ENCODE assay signal across 7 mouse cellular contexts in the genomic region with DNA sequence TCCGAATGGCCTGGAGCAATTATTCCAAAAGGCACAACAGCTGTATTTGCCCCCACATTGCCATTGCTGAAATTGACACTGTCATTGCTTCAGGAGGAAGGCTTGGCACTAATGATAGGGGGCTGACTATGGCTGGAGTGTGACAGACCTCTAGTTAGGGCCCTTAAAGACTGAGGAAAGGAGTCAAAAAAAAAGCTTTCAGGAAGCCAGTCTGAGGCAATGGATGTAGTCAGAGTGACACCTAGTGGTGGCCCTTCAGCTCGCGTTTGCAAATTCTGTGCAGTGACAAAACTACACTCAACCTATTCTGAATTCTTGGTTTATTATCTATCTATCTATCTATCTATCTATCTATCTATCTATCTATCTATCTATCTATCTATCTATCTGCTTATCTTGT. TPM values are rescaled to one million over a fixed set of nuclear protein-coding genes. Genes with fewer than 3 reads are reported as not detected.
A peak's percentile ranks its signal among the peaks of the same experiment; 100 is the strongest.
DNase-seq lines count a peak whose midpoint lies in the region; ATAC-seq and TF ChIP-seq lines count a peak whose summit lies in the region.

No protein-coding gene starts in this region.

- H3K9ac ChIP-seq in intestine, postnatal 0 days (ENCODE audit: low read depth, low read length): no peak overlapping the region
- no peak overlapping the region for H3K9ac ChIP-seq in intestine, embryonic 16.5 days (ENCODE audit: low read depth, low read length)
- no peak overlapping the region for H3K9ac ChIP-seq in forebrain, postnatal 0 days
- H3K9ac ChIP-seq in limb, embryonic 14.5 days (ENCODE audit: low read depth, low read length, severe bottlenecking): no peak overlapping the region

- H3K27ac ChIP-seq in intestine, postnatal 0 days (ENCODE audit: low read depth, low read length): no peak overlapping the region
- H3K27ac ChIP-seq in intestine, embryonic 16.5 days (ENCODE audit: low read length): no peak overlapping the region
- H3K27ac ChIP-seq in forebrain, postnatal 0 days (ENCODE audit: low read depth, low read length): no peak overlapping the region
- H3K27ac ChIP-seq in limb, embryonic 14.5 days (replicated peaks; ENCODE audit: low read depth, low read length): no peak overlapping the region

- no peak for ATAC-seq in intestine, postnatal 0 days
- ATAC-seq in intestine, embryonic 16.5 days: no peak
- peak; percentile 25 for ATAC-seq in forebrain, postnatal 0 days
- ATAC-seq in limb, embryonic 14.5 days (ENCODE audit: low FRiP score, low read depth): no peak

- no peaks in the 10 kb centered on the region for H3K4me1 ChIP-seq in intestine, postnatal 0 days (replicated peaks; ENCODE audit: control insufficient read depth, insufficient read depth, low read length)
- H3K4me1 ChIP-seq in intestine, embryonic 16.5 days (ENCODE audit: control insufficient read depth, insufficient read depth, low read length): no peaks in the 10 kb centered on the region
- peaks cover 21% of the 10 kb centered on the region for H3K4me1 ChIP-seq in E14TG2a.4 (replicated peaks; ENCODE audit: low read depth, low read length)
- no peaks in the 10 kb centered on the region for H3K4me1 ChIP-seq in forebrain, postnatal 0 days (ENCODE audit: insufficient read depth)
- no peaks in the 10 kb centered on the region for H3K4me1 ChIP-seq in limb, embryonic 14.5 days (ENCODE audit: control insufficient read depth, insufficient read depth, low read length)

- no peak overlapping the region for H3K4me3 ChIP-seq in intestine, postnatal 0 days (ENCODE audit: low read depth, low read length)
- no peak overlapping the region for H3K4me3 ChIP-seq in intestine, embryonic 16.5 days (ENCODE audit: low read length)
- no peak overlapping the region for H3K4me3 ChIP-seq in E14TG2a.4 (replicated peaks; ENCODE audit: low read length)
- H3K4me3 ChIP-seq in forebrain, postnatal 0 days (ENCODE audit: low read depth, low read length): no peak overlapping the region
- no peak overlapping the region for H3K4me3 ChIP-seq in limb, embryonic 14.5 days (replicated peaks; ENCODE audit: low read length)

- H3K27me3 ChIP-seq in intestine, postnatal 0 days (replicated peaks; ENCODE audit: control insufficient read depth, insufficient read depth, low read length): no peaks in the 10 kb centered on the region
- no peaks in the 10 kb centered on the region for H3K27me3 ChIP-seq in intestine, embryonic 16.5 days (replicated peaks; ENCODE audit: control insufficient read depth, insufficient read depth, low read length)
- H3K27me3 ChIP-seq in E14TG2a.4 (ENCODE audit: insufficient read depth, low read length): no peaks in the 10 kb centered on the region
- H3K27me3 ChIP-seq in forebrain, postnatal 0 days (ENCODE audit: insufficient read depth, low read length): no peaks in the 10 kb centered on the region
- no peaks in the 10 kb centered on the region for H3K27me3 ChIP-seq in limb, embryonic 14.5 days (ENCODE audit: control insufficient read depth, insufficient read depth, low read length)

- TF ChIP-seq CTCF in intestine, postnatal 0 days (IDR thresholded peaks at IDR 0.05; ENCODE audit: low read depth): peak; percentile 85
- TF ChIP-seq CTCF in E14TG2a.4 (conservative IDR thresholded peaks at IDR 0.05; ENCODE audit: low read length): peak; percentile 74
- TF ChIP-seq CTCF in forebrain, postnatal 0 days (IDR thresholded peaks at IDR 0.05; ENCODE audit: low read depth): peak; percentile 91

- peak; percentile 67 for DNase-seq in adrenal gland, postnatal 10 days
- peak; percentile 84 for DNase-seq in forebrain, postnatal 0 days
- peak; percentile 68 for DNase-seq in limb, embryonic 14.5 days (ENCODE audit: low spot score)
- DNase-seq in right cerebral cortex, postnatal 4 days: peak; percentile 68

- H3K9me3 ChIP-seq in intestine, postnatal 0 days (ENCODE audit: control insufficient read depth): no peaks in the 10 kb centered on the region
- no peaks in the 10 kb centered on the region for H3K9me3 ChIP-seq in intestine, embryonic 16.5 days (ENCODE audit: control insufficient read depth, low read length)
- peaks cover 8% of the 10 kb centered on the region for H3K9me3 ChIP-seq in E14TG2a.4 (ENCODE audit: low read length)
- no peaks in the 10 kb centered on the region for H3K9me3 ChIP-seq in forebrain, postnatal 0 days (ENCODE audit: low read length)
- H3K9me3 ChIP-seq in limb, embryonic 14.5 days (ENCODE audit: control insufficient read depth, low read length): no peaks in the 10 kb centered on the region

- WGBS in intestine, postnatal 0 days: 35% methylated on average over 3 of the region's 3 CpGs
- 31% methylated on average over 3 of the region's 3 CpGs for WGBS in intestine, embryonic 16.5 days
- 24% methylated on average over 3 of the region's 3 CpGs for WGBS in forebrain, postnatal 0 days
- WGBS in limb, embryonic 14.5 days: 18% methylated on average over 3 of the region's 3 CpGs

- H3K4me2 ChIP-seq in intestine, postnatal 0 days (replicated peaks; ENCODE audit: low read depth): no peak overlapping the region
- H3K4me2 ChIP-seq in intestine, embryonic 16.5 days (ENCODE audit: low read depth, low read length): no peak overlapping the region
- H3K4me2 ChIP-seq in forebrain, postnatal 0 days (ENCODE audit: low read depth): no peak overlapping the region
- H3K4me2 ChIP-seq in limb, embryonic 14.5 days (replicated peaks; ENCODE audit: low read depth, low read length, severe bottlenecking): no peak overlapping the region

- no peak for TF ChIP-seq POLR2A in limb, embryonic 14.5 days (IDR thresholded peaks at IDR 0.05; ENCODE audit: borderline replicate concordance, extremely low read depth, insufficient read depth, insufficient read length)

- no peaks in the 10 kb centered on the region for H3K36me3 ChIP-seq in intestine, postnatal 0 days (ENCODE audit: control insufficient read depth, insufficient read depth)
- H3K36me3 ChIP-seq in intestine, embryonic 16.5 days (ENCODE audit: control insufficient read depth, insufficient read depth, low read length): no peaks in the 10 kb centered on the region
- H3K36me3 ChIP-seq in E14TG2a.4 (ENCODE audit: insufficient read depth, low read length): no peaks in the 10 kb centered on the region
- H3K36me3 ChIP-seq in forebrain, postnatal 0 days (ENCODE audit: insufficient read depth): no peaks in the 10 kb centered on the region
- H3K36me3 ChIP-seq in limb, embryonic 14.5 days (ENCODE audit: control insufficient read depth, insufficient read depth, low read length): no peaks in the 10 kb centered on the region

RNA-seq across cellular contexts. Expression of a gene that starts 7.7 kb away (rescaled TPM):
- polyA plus RNA-seq in intestine, postnatal 0 days (2015; fragmentation: Nextera tagmentation; extraction: Ambion mirVana): 0.96 and 1.1 TPM in 2 replicates
- 1.4 TPM in 2 replicates for polyA plus RNA-seq in intestine, embryonic 16.5 days (2015; fragmentation: Nextera tagmentation; extraction: Ambion mirVana)
- total RNA-seq in adrenal gland, postnatal 10 days (2021): 1 to 10 TPM; 2.0 to 4.5 TPM
- total RNA-seq in forebrain, postnatal 0 days (2014; rRNA removed): 0.10 TPM in 1 of 2 replicates, not detected in the other
- polyA plus RNA-seq in forebrain, postnatal 0 days (2015; fragmentation: Nextera tagmentation; extraction: Ambion mirVana): 0.09 TPM in 1 of 2 replicates, not detected in the other
- polyA plus RNA-seq in limb, embryonic 14.5 days (2012; rRNA removed): 0.06 TPM in 1 of 2 replicates, not detected in the other
- not detected in 2 replicates for polyA plus RNA-seq in limb, embryonic 14.5 days (2014; fragmentation: Nextera tagmentation; extraction: Ambion mirVana)

RNA-seq across cellular contexts. Expression of a gene that starts 12.7 kb away (rescaled TPM):
- 5.5 and 6.4 TPM in 2 replicates for polyA plus RNA-seq in intestine, postnatal 0 days (2015; fragmentation: Nextera tagmentation; extraction: Ambion mirVana)
- polyA plus RNA-seq in intestine, embryonic 16.5 days (2015; fragmentation: Nextera tagmentation; extraction: Ambion mirVana): 17.1 and 19.6 TPM in 2 replicates
- total RNA-seq in adrenal gland, postnatal 10 days (2021): 10 to 100 TPM; 18.1 to 27.1 TPM
- total RNA-seq in forebrain, postnatal 0 days (2014; rRNA removed): 18.0 and 20.2 TPM in 2 replicates
- polyA plus RNA-seq in forebrain, postnatal 0 days (2015; fragmentation: Nextera tagmentation; extraction: Ambion mirVana): 8.3 and 12.7 TPM in 2 replicates
- 38.9 and 43.2 TPM in 2 replicates for polyA plus RNA-seq in limb, embryonic 14.5 days (2012; rRNA removed)
- polyA plus RNA-seq in limb, embryonic 14.5 days (2014; fragmentation: Nextera tagmentation; extraction: Ambion mirVana): 33.6 and 35.3 TPM in 2 replicates
